Mouse (Mus musculus) kidney, embryonic 14.5 days (tissue): ENCODE measurements at regions not wholly inside any gene's neighbourhood (a gene's known extent, or its start where the extent isn't known, plus 50 kb on each side); places are given as distances from the start of the nearest gene placed in this dataset.

ENCODE experiments used
- ATAC-seq: fragments of 200-750 bp; cut with Nextera tagmentation; 2 replicates; pipeline ENCODE4 v1.8.0; 2017; ENCODE audit warnings: moderate number of reproducible peaks, mild to moderate bottlenecking, moderate TSS enrichment, moderate library complexity; ENCODE audit not compliant: low FRiP score, low TSS enrichment
- H3K27ac ChIP-seq: fragments of 300-500 bp; sonication (generic); 2 replicates; pipeline ENCODE4 v1.5.1; 2014; ENCODE audit warnings: low read depth, mild to moderate bottlenecking, low read length, moderate library complexity, mixed read lengths
- H3K27me3 ChIP-seq: fragments of 300-500 bp; sonication (generic); 2 replicates; pipeline ENCODE4 v1.6.1; 2014; ENCODE audit warnings: mild to moderate bottlenecking, low read length; ENCODE audit not compliant: control insufficient read depth, insufficient read depth
- H3K36me3 ChIP-seq: fragments of 300-500 bp; sonication (generic); 2 replicates; pipeline ENCODE4 v1.6.1; 2014; ENCODE audit warnings: low read length, mixed read lengths; ENCODE audit not compliant: control insufficient read depth, insufficient read depth
- H3K4me1 ChIP-seq: fragments of 300-500 bp; sonication (generic); 2 replicates; pipeline ENCODE4 v1.6.1; 2014; ENCODE audit warnings: low read length, mixed read lengths; ENCODE audit not compliant: control insufficient read depth, insufficient read depth
- H3K4me2 ChIP-seq: fragments of 300-500 bp; sonication (generic); replicated peaks from 2 replicates; pipeline ENCODE4 v1.6.1; 2014; ENCODE audit warnings: low read depth, mild to moderate bottlenecking, low read length
- H3K4me3 ChIP-seq: fragments of 300-500 bp; sonication (generic); 2 replicates; pipeline ENCODE4 v1.5.1; 2014; ENCODE audit warnings: mild to moderate bottlenecking, low read length
- H3K9ac ChIP-seq: fragments of 300-500 bp; sonication (generic); 2 replicates; pipeline ENCODE4 v1.6.1; 2014; ENCODE audit warnings: low read depth, mild to moderate bottlenecking, low read length, moderate library complexity
- H3K9me3 ChIP-seq: fragments of 300-500 bp; sonication (generic); 2 replicates; pipeline ENCODE4 v1.6.1; 2016; ENCODE audit warnings: low read length; ENCODE audit not compliant: control insufficient read depth
- WGBS: fragments of 180-500 bp; shearing (Covaris S2); extraction: QIAGEN DNeasy Blood & Tissue Kit; methylation state at CpG from one replicate; pipeline ENCODE4 v1.1.7; 2014; 5-methylcytosine and 5-hydroxymethylcytosine counted together

GRCm38 (mm10) chr12:13035108-13035741 lies 93.5 kb upstream of the Mycn start:
- no peak for ATAC-seq
- Histone ChIP-seq H3K9me3 (no peaks in the 10 kb centered on the region), H3K9ac (no peak overlapping the region), H3K36me3 (no peaks in the 10 kb centered on the region), H3K27ac (no peak overlapping the region), H3K4me2 (no peak overlapping the region), H3K27me3 (no peaks in the 10 kb centered on the region), H3K4me3 (no peak overlapping the region), H3K4me1 (no peaks in the 10 kb centered on the region)
- WGBS: 83% methylated on average over 5 of the region's 5 CpGs

GRCm38 (mm10) chr12:13030333-13030732 lies 88.6 kb upstream of the Mycn start:
- Histone ChIP-seq H3K27ac (no peak overlapping the region), H3K36me3 (no peaks in the 10 kb centered on the region), H3K9ac (no peak overlapping the region), H3K4me3 (no peak overlapping the region), H3K4me1 (no peaks in the 10 kb centered on the region), H3K4me2 (no peak overlapping the region), H3K27me3 (no peaks in the 10 kb centered on the region), H3K9me3 (no peaks in the 10 kb centered on the region)
- ATAC-seq: no peak
- 81% methylated on average over 7 of the region's 7 CpGs for WGBS

- 29% methylated on average over 3 of the region's 3 CpGs for WGBS
These were observed 86.4 kb upstream of the Mycn start for GRCm38 (mm10) chr12:13028086-13028485.

GRCm38 (mm10) chr12:13026041-13026580 lies 84.4 kb upstream of the Mycn start:
- Histone ChIP-seq H3K9ac (no peak overlapping the region), H3K36me3 (no peaks in the 10 kb centered on the region), H3K4me2 (no peak overlapping the region), H3K4me1 (no peaks in the 10 kb centered on the region), H3K9me3 (no peaks in the 10 kb centered on the region), H3K4me3 (no peak overlapping the region), H3K27me3 (no peaks in the 10 kb centered on the region), H3K27ac (no peak overlapping the region)
- ATAC-seq: peak; percentile 77; the same call in 1 of the 2 replicates
- 28% methylated on average over 7 of the region's 7 CpGs for WGBS

More at GRCm38 (mm10) chr12:13028086-13028485, 86.4 kb upstream of the Mycn start:
- no peaks in the 10 kb centered on the region for H3K9me3 ChIP-seq
- H3K36me3 ChIP-seq: no peaks in the 10 kb centered on the region
- H3K4me1 ChIP-seq: no peaks in the 10 kb centered on the region
- no peak overlapping the region for H3K4me3 ChIP-seq
- H3K9ac ChIP-seq: no peak overlapping the region
- no peak overlapping the region for H3K4me2 ChIP-seq
- no peak overlapping the region for H3K27ac ChIP-seq
- no peak for ATAC-seq
- no peaks in the 10 kb centered on the region for H3K27me3 ChIP-seq

GRCm38 (mm10) chr12:13024215-13024841 lies 82.6 kb upstream of the Mycn start:
- no peak overlapping the region for H3K9ac ChIP-seq
- no peaks in the 10 kb centered on the region for H3K4me1 ChIP-seq
- ATAC-seq: no peak
- H3K4me2 ChIP-seq: no peak overlapping the region
- H3K9me3 ChIP-seq: no peaks in the 10 kb centered on the region
- H3K27me3 ChIP-seq: no peaks in the 10 kb centered on the region
- 80% methylated on average over 8 of the region's 8 CpGs for WGBS
- no peak overlapping the region for H3K27ac ChIP-seq
- H3K36me3 ChIP-seq: no peaks in the 10 kb centered on the region
- H3K4me3 ChIP-seq: no peak overlapping the region

- no peak for ATAC-seq
- no peak overlapping the region for H3K4me3 ChIP-seq
- WGBS: 86% methylated on average over 9 of the region's 9 CpGs
These were observed 69.5 kb upstream of the Mycn start for GRCm38 (mm10) chr12:13011023-13011761.

GRCm38 (mm10) chr12:13010405-13010804 lies 68.7 kb upstream of the Mycn start:
- H3K36me3 ChIP-seq: no peaks in the 10 kb centered on the region
- no peaks in the 10 kb centered on the region for H3K4me1 ChIP-seq
- H3K9ac ChIP-seq: no peak overlapping the region
- H3K4me3 ChIP-seq: no peak overlapping the region
- no peaks in the 10 kb centered on the region for H3K9me3 ChIP-seq
- ATAC-seq: no peak
- H3K27ac ChIP-seq: no peak overlapping the region
- WGBS: 91% methylated on average over 3 of the region's 3 CpGs
- no peak overlapping the region for H3K4me2 ChIP-seq
- H3K27me3 ChIP-seq: no peaks in the 10 kb centered on the region

More at GRCm38 (mm10) chr12:13011023-13011761, 69.5 kb upstream of the Mycn start:
- Histone ChIP-seq H3K4me1 (no peaks in the 10 kb centered on the region), H3K9ac (no peak overlapping the region), H3K9me3 (no peaks in the 10 kb centered on the region), H3K27ac (no peak overlapping the region), H3K27me3 (no peaks in the 10 kb centered on the region), H3K36me3 (no peaks in the 10 kb centered on the region), H3K4me2 (no peak overlapping the region)

GRCm38 (mm10) chr12:13009470-13009869 lies 67.8 kb upstream of the Mycn start:
- no peaks in the 10 kb centered on the region for H3K27me3 ChIP-seq
- no peak overlapping the region for H3K27ac ChIP-seq
- 47% methylated on average over 2 of the region's 2 CpGs for WGBS
- no peak overlapping the region for H3K4me3 ChIP-seq
- H3K36me3 ChIP-seq: no peaks in the 10 kb centered on the region
- no peaks in the 10 kb centered on the region for H3K4me1 ChIP-seq
- H3K9ac ChIP-seq: no peak overlapping the region
- no peak overlapping the region for H3K4me2 ChIP-seq
- H3K9me3 ChIP-seq: no peaks in the 10 kb centered on the region
- no peak for ATAC-seq

- no peak overlapping the region for H3K4me2 ChIP-seq
- H3K9me3 ChIP-seq: no peaks in the 10 kb centered on the region
- H3K27me3 ChIP-seq: no peaks in the 10 kb centered on the region
- H3K4me3 ChIP-seq: no peak overlapping the region
- H3K36me3 ChIP-seq: no peaks in the 10 kb centered on the region
- WGBS: 89% methylated on average over 3 of the region's 3 CpGs
- no peak overlapping the region for H3K27ac ChIP-seq
- no peak overlapping the region for H3K9ac ChIP-seq
- no peaks in the 10 kb centered on the region for H3K4me1 ChIP-seq
- no peak for ATAC-seq
These were observed 61.0 kb upstream of the Mycn start for GRCm38 (mm10) chr12:13002703-13003102.
